Mouse (Mus musculus): ENCODE results near the gene Zc3h12a. TPM values are rescaled to one million over a fixed set of nuclear protein-coding genes. Genes with fewer than 3 reads are reported as not detected.

The Zc3h12a gene
- 0.09 and 0.43 TPM in 2 replicates for polyA plus RNA-seq (2014; fragmentation: Nextera tagmentation; extraction: Ambion mirVana)

- Histone ChIP-seq H3K36me3 (replicated peaks; ENCODE audit: control insufficient read depth, insufficient read depth) (no peaks in the 10 kb centered on the region), H3K27ac (no peak within 1 kb of the TSS), H3K9ac (peak within 1 kb of the TSS; percentile 56), H3K4me2 (replicated peaks) (peak within 1 kb of the TSS; percentile 86), H3K4me1 (replicated peaks; ENCODE audit: control insufficient read depth, insufficient read depth, low read length) (peaks cover 8% of the 10 kb centered on the region; the same call in 1 of the 2 replicates), H3K4me3 (replicated peaks; ENCODE audit: low read length) (peak within 1 kb of the TSS; percentile 54), H3K27me3 (ENCODE audit: control insufficient read depth, insufficient read depth, low read length) (peaks cover 26% of the 10 kb centered on the region), H3K9me3 (ENCODE audit: control insufficient read depth, low read length) (no peaks in the 10 kb centered on the region)
- peak; percentile 85 for ATAC-seq (ENCODE audit: low FRiP score)
- peak; percentile 69 for DNase-seq (ENCODE audit: low spot score)
- WGBS: 1% methylated on average over 62 of the region's 62 CpGs
These were observed at the start of gene Zc3h12a for GRCm38 (mm10) chr4:125127305-125128084. Zc3h12a (minus strand) TSS chr4:125127840.

GRCm38 (mm10) chr4:125176639-125177165 lies 49.1 kb upstream of the Zc3h12a start:
- ATAC-seq (ENCODE audit: low FRiP score): no peak
- no peak for DNase-seq (ENCODE audit: low spot score)

GRCm38 (mm10) chr4:125176190-125176589 lies 48.5 kb upstream of the Zc3h12a start:
- DNase-seq (ENCODE audit: low spot score) (no peak), ATAC-seq (ENCODE audit: low FRiP score) (no peak)
- H3K4me3 ChIP-seq (replicated peaks; ENCODE audit: low read length): no peak overlapping the region
- H3K9me3 ChIP-seq (ENCODE audit: control insufficient read depth, low read length): no peaks in the 10 kb centered on the region
- peaks cover 9% of the 10 kb centered on the region; the same call in 1 of the 2 replicates for H3K4me1 ChIP-seq (replicated peaks; ENCODE audit: control insufficient read depth, insufficient read depth, low read length)
- WGBS: 81% methylated on average over 5 of the region's 5 CpGs
- H3K4me2 ChIP-seq (replicated peaks): no peak overlapping the region
- no peak overlapping the region for H3K27ac ChIP-seq
- H3K9ac ChIP-seq: no peak overlapping the region
- H3K27me3 ChIP-seq (ENCODE audit: control insufficient read depth, insufficient read depth, low read length): no peaks in the 10 kb centered on the region
- H3K36me3 ChIP-seq (replicated peaks; ENCODE audit: control insufficient read depth, insufficient read depth): no peaks in the 10 kb centered on the region

More at GRCm38 (mm10) chr4:125176639-125177165, 49.1 kb upstream of the Zc3h12a start:
- no peak overlapping the region for H3K4me3 ChIP-seq (replicated peaks; ENCODE audit: low read length)
- H3K4me1 ChIP-seq (replicated peaks; ENCODE audit: control insufficient read depth, insufficient read depth, low read length): 0 out of 2 replicates have a peak, but pooled peaks cover 9% of the 10 kb centered on the region
- H3K36me3 ChIP-seq (replicated peaks; ENCODE audit: control insufficient read depth, insufficient read depth): no peaks in the 10 kb centered on the region
- H3K27me3 ChIP-seq (ENCODE audit: control insufficient read depth, insufficient read depth, low read length): no peaks in the 10 kb centered on the region
- 63% methylated on average over 13 of the region's 13 CpGs for WGBS
- no peaks in the 10 kb centered on the region for H3K9me3 ChIP-seq (ENCODE audit: control insufficient read depth, low read length)
- no peak overlapping the region for H3K27ac ChIP-seq
- no peak overlapping the region for H3K4me2 ChIP-seq (replicated peaks)
- H3K9ac ChIP-seq: no peak overlapping the region

GRCm38 (mm10) chr4:125175591-125175990 lies 48.0 kb upstream of the Zc3h12a start:
- Histone ChIP-seq H3K4me1 (replicated peaks; ENCODE audit: control insufficient read depth, insufficient read depth, low read length) (peaks cover 9% of the 10 kb centered on the region; the same call in 1 of the 2 replicates), H3K4me2 (replicated peaks) (no peak overlapping the region), H3K9ac (no peak overlapping the region), H3K36me3 (replicated peaks; ENCODE audit: control insufficient read depth, insufficient read depth) (no peaks in the 10 kb centered on the region), H3K9me3 (ENCODE audit: control insufficient read depth, low read length) (no peaks in the 10 kb centered on the region), H3K4me3 (replicated peaks; ENCODE audit: low read length) (no peak overlapping the region), H3K27ac (no peak overlapping the region), H3K27me3 (ENCODE audit: control insufficient read depth, insufficient read depth, low read length) (no peaks in the 10 kb centered on the region)
- peak; percentile 60 for DNase-seq (ENCODE audit: low spot score)
- ATAC-seq (ENCODE audit: low FRiP score): no peak
- 57% methylated on average over 2 of the region's 2 CpGs for WGBS

GRCm38 (mm10) chr4:125174516-125175185 lies 47.0 kb upstream of the Zc3h12a start:
- ATAC-seq (ENCODE audit: low FRiP score): no peak
- H3K4me1 ChIP-seq (replicated peaks; ENCODE audit: control insufficient read depth, insufficient read depth, low read length): peaks cover 9% of the 10 kb centered on the region; the same call in 1 of the 2 replicates
- no peaks in the 10 kb centered on the region for H3K27me3 ChIP-seq (ENCODE audit: control insufficient read depth, insufficient read depth, low read length)
- 54% methylated on average over 5 of the region's 5 CpGs for WGBS
- H3K9ac ChIP-seq: no peak overlapping the region
- H3K27ac ChIP-seq: no peak overlapping the region
- no peaks in the 10 kb centered on the region for H3K36me3 ChIP-seq (replicated peaks; ENCODE audit: control insufficient read depth, insufficient read depth)
- no peak for DNase-seq (ENCODE audit: low spot score)
- H3K9me3 ChIP-seq (ENCODE audit: control insufficient read depth, low read length): no peaks in the 10 kb centered on the region
- H3K4me2 ChIP-seq (replicated peaks): no peak overlapping the region
- H3K4me3 ChIP-seq (replicated peaks; ENCODE audit: low read length): no peak overlapping the region

GRCm38 (mm10) chr4:125173150-125173549 lies 45.5 kb upstream of the Zc3h12a start:
- peaks cover 3% of the 10 kb centered on the region; the same call in 1 of the 2 replicates for H3K27me3 ChIP-seq (ENCODE audit: control insufficient read depth, insufficient read depth, low read length)

GRCm38 (mm10) chr4:125172736-125173135 lies 45.1 kb upstream of the Zc3h12a start:
- Histone ChIP-seq H3K4me3 (replicated peaks; ENCODE audit: low read length) (no peak overlapping the region), H3K9ac (no peak overlapping the region), H3K27me3 (ENCODE audit: control insufficient read depth, insufficient read depth, low read length) (peaks cover 3% of the 10 kb centered on the region; the same call in 1 of the 2 replicates), H3K4me2 (replicated peaks) (no peak overlapping the region), H3K27ac (no peak overlapping the region), H3K4me1 (replicated peaks; ENCODE audit: control insufficient read depth, insufficient read depth, low read length) (peaks cover 9% of the 10 kb centered on the region; the same call in 1 of the 2 replicates), H3K36me3 (replicated peaks; ENCODE audit: control insufficient read depth, insufficient read depth) (no peaks in the 10 kb centered on the region), H3K9me3 (ENCODE audit: control insufficient read depth, low read length) (no peaks in the 10 kb centered on the region)
- ATAC-seq (ENCODE audit: low FRiP score): no peak
- no peak for DNase-seq (ENCODE audit: low spot score)
- 90% methylated on average over 13 of the region's 13 CpGs for WGBS

More at GRCm38 (mm10) chr4:125173150-125173549, 45.5 kb upstream of the Zc3h12a start:
- WGBS: 47% methylated on average over 5 of the region's 5 CpGs
- Histone ChIP-seq H3K4me3 (replicated peaks; ENCODE audit: low read length) (no peak overlapping the region), H3K27ac (no peak overlapping the region), H3K4me2 (replicated peaks) (no peak overlapping the region), H3K4me1 (replicated peaks; ENCODE audit: control insufficient read depth, insufficient read depth, low read length) (peaks cover 9% of the 10 kb centered on the region; the same call in 1 of the 2 replicates), H3K9me3 (ENCODE audit: control insufficient read depth, low read length) (no peaks in the 10 kb centered on the region), H3K9ac (no peak overlapping the region), H3K36me3 (replicated peaks; ENCODE audit: control insufficient read depth, insufficient read depth) (no peaks in the 10 kb centered on the region)
- ATAC-seq (ENCODE audit: low FRiP score): no peak; the same call in 1 of the 2 replicates
- no peak for DNase-seq (ENCODE audit: low spot score)

- Histone ChIP-seq H3K4me2 (replicated peaks) (no peak overlapping the region), H3K27ac (no peak overlapping the region), H3K4me1 (replicated peaks; ENCODE audit: control insufficient read depth, insufficient read depth, low read length) (no peaks in the 10 kb centered on the region; the same call in 1 of the 2 replicates), H3K27me3 (ENCODE audit: control insufficient read depth, insufficient read depth, low read length) (peaks cover 3% of the 10 kb centered on the region; the same call in 1 of the 2 replicates), H3K9ac (no peak overlapping the region), H3K9me3 (ENCODE audit: control insufficient read depth, low read length) (no peaks in the 10 kb centered on the region), H3K36me3 (replicated peaks; ENCODE audit: control insufficient read depth, insufficient read depth) (no peaks in the 10 kb centered on the region), H3K4me3 (replicated peaks; ENCODE audit: low read length) (no peak overlapping the region)
- DNase-seq (ENCODE audit: low spot score) (no peak), ATAC-seq (ENCODE audit: low FRiP score) (no peak)
- WGBS: 76% methylated on average over 1 of the region's 1 CpGs
These were observed 40.1 kb upstream of the Zc3h12a start for GRCm38 (mm10) chr4:125167723-125168122.

- H3K4me3 ChIP-seq (replicated peaks; ENCODE audit: low read length): no peak overlapping the region
- H3K4me2 ChIP-seq (replicated peaks): no peak overlapping the region
- no peaks in the 10 kb centered on the region for H3K9me3 ChIP-seq (ENCODE audit: control insufficient read depth, low read length)
- peaks cover 7% of the 10 kb centered on the region; the same call in 1 of the 2 replicates for H3K4me1 ChIP-seq (replicated peaks; ENCODE audit: control insufficient read depth, insufficient read depth, low read length)
- no peak for ATAC-seq (ENCODE audit: low FRiP score)
- WGBS: 84% methylated on average over 6 of the region's 6 CpGs
- peaks cover 3% of the 10 kb centered on the region; the same call in 1 of the 2 replicates for H3K27me3 ChIP-seq (ENCODE audit: control insufficient read depth, insufficient read depth, low read length)
- H3K27ac ChIP-seq: no peak overlapping the region
- H3K9ac ChIP-seq: no peak overlapping the region
- DNase-seq (ENCODE audit: low spot score): no peak
- no peaks in the 10 kb centered on the region for H3K36me3 ChIP-seq (replicated peaks; ENCODE audit: control insufficient read depth, insufficient read depth)
These were observed 37.2 kb upstream of the Zc3h12a start for GRCm38 (mm10) chr4:125164861-125165260.
